In the genomic region with DNA sequence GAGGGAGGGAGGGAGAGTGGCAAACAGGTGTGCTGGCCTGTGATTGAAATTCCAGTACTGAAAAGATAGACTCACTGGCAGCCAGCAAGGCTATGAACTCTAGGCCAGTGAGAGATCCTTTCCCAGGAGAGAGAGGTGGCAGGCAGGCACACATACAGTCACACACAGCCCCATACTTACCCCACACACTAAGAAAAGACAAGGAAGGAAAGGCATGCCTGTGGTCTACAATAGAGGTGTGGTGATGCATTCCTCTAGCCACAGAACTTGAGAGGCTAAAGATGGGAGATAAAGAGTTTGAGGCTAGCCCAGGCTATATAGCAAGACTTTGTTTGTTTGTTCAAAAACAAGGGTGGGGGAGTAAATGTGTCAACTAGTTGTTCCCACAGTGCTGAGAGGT, we compare ENCODE assay signal across 9 mouse cellular contexts. TPM values are rescaled to one million over a fixed set of nuclear protein-coding genes. Genes with fewer than 3 reads are reported as not detected.
DNase-seq lines count a peak whose midpoint lies in the region; ATAC-seq and TF ChIP-seq lines count a peak whose summit lies in the region.
"Had no signal": no experiment of that assay in that cellular context is flagged by ENCODE, and none has a peak within 500 bp of the region (broad histone marks: within the 10 kb centered on the region; RNA-seq: fewer than 3 reads in every experiment).

No protein-coding gene starts in this region.

- no peak for DNase-seq in heart, postnatal 0 days (ENCODE audit: low spot score)
- no peak for DNase-seq in heart, postnatal 14 days
- no peak for DNase-seq in testis, postnatal 14 days (ENCODE audit: low spot score)
- DNase-seq in cerebellum, adult 9-10 months = no peak
- DNase-seq: thymus, adult 18-20 months had no signal

- intact Hi-C loops in heart, postnatal 14 days (cut with DNase I) = no loop called here

- no peak for TF ChIP-seq POLR2A in testis, adult 2 months (IDR thresholded peaks at IDR 0.05; ENCODE audit: control insufficient read depth, low read depth, low read length)

- no peak for TF ChIP-seq EP300 in heart, postnatal 0 days (IDR thresholded peaks at IDR 0.05; ENCODE audit: low read depth)

- no peak for TF ChIP-seq CTCF in heart, postnatal 0 days (IDR thresholded peaks at IDR 0.05; ENCODE audit: low read depth)
- TF ChIP-seq CTCF in testis, adult 2 months (IDR thresholded peaks at IDR 0.05; ENCODE audit: control insufficient read depth, insufficient read depth, insufficient replicate concordance, low read depth, low read length) = no peak

- 0 out of 2 replicates have a peak overlapping the region, but pooled peaks have one; percentile 9 for H3K27ac ChIP-seq in heart, postnatal 0 days (ENCODE audit: low read depth)
- H3K27ac ChIP-seq in testis, adult 2 months (ENCODE audit: control insufficient read depth, insufficient read depth, low read depth, low read length) = peak overlapping the region; percentile 26; the same call in 1 of the 2 replicates
- peak overlapping the region; percentile 87 for H3K27ac ChIP-seq in intestine, embryonic 16.5 days (ENCODE audit: low read length)
- H3K27ac ChIP-seq: liver, embryonic 14.5 days had no signal

- no peaks in the 10 kb centered on the region for H3K27me3 ChIP-seq in heart, postnatal 0 days (ENCODE audit: control insufficient read depth, insufficient read depth, low read length)
- H3K27me3 ChIP-seq in testis, adult 2 months (ENCODE audit: control insufficient read depth, insufficient read depth, low read length) = no peaks in the 10 kb centered on the region
- H3K27me3 ChIP-seq in intestine, embryonic 16.5 days (replicated peaks; ENCODE audit: control insufficient read depth, insufficient read depth, low read length) = no peaks in the 10 kb centered on the region

- H3K4me2 ChIP-seq in heart, postnatal 0 days (ENCODE audit: low read depth, low read length) = no peak overlapping the region
- no peak overlapping the region for H3K4me2 ChIP-seq in intestine, embryonic 16.5 days (ENCODE audit: low read depth, low read length)

- 0 out of 2 replicates have a peak, but pooled peaks cover 5% of the 10 kb centered on the region for H3K4me1 ChIP-seq in heart, postnatal 0 days (ENCODE audit: control insufficient read depth, insufficient read depth)
- no peaks in the 10 kb centered on the region for H3K4me1 ChIP-seq in testis, adult 2 months (ENCODE audit: control insufficient read depth, insufficient read depth, low read length)
- H3K4me1 ChIP-seq in intestine, embryonic 16.5 days (ENCODE audit: control insufficient read depth, insufficient read depth, low read length) = peaks cover 8% of the 10 kb centered on the region; the same call in 1 of the 2 replicates

- no peak overlapping the region for H3K4me3 ChIP-seq in heart, postnatal 0 days (ENCODE audit: low read depth, low read length)
- no peak overlapping the region for H3K4me3 ChIP-seq in testis, adult 2 months (ENCODE audit: control insufficient read depth, low read depth, low read length)
- no peak overlapping the region for H3K4me3 ChIP-seq in intestine, embryonic 16.5 days (ENCODE audit: low read length)

- no peaks in the 10 kb centered on the region for H3K36me3 ChIP-seq in heart, postnatal 0 days (replicated peaks; ENCODE audit: control insufficient read depth, insufficient read depth, low read length)
- no peaks in the 10 kb centered on the region for H3K36me3 ChIP-seq in testis, adult 2 months (ENCODE audit: control insufficient read depth, insufficient read depth, low read length)
- H3K36me3 ChIP-seq in intestine, embryonic 16.5 days (ENCODE audit: control insufficient read depth, insufficient read depth, low read length) = no peaks in the 10 kb centered on the region

- H3K9ac ChIP-seq in heart, postnatal 0 days (replicated peaks; ENCODE audit: low read depth, low read length) = no peak overlapping the region
- no peak overlapping the region for H3K9ac ChIP-seq in intestine, embryonic 16.5 days (ENCODE audit: low read depth, low read length)
- H3K9ac ChIP-seq: liver, embryonic 14.5 days had no signal

- H3K9me3 ChIP-seq in heart, postnatal 0 days (replicated peaks; ENCODE audit: control insufficient read depth, low read length) = no peaks in the 10 kb centered on the region
- H3K9me3 ChIP-seq in intestine, embryonic 16.5 days (ENCODE audit: control insufficient read depth, low read length) = no peaks in the 10 kb centered on the region

- ATAC-seq in heart, postnatal 0 days (ENCODE audit: insufficient read depth, low read depth) = no peak
- no peak; the same call in 1 of the 2 replicates for ATAC-seq in intestine, embryonic 16.5 days
- ATAC-seq in megakaryocyte, adult 5-6 weeks (ENCODE audit: poor library complexity, severe bottlenecking) = no peak

RNA-seq across cellular contexts. Expression of gene Nid2, which starts 13.5 kb away (rescaled TPM):
- 79.7 and 93.8 TPM in 2 replicates for total RNA-seq in heart, postnatal 0 days (2014; rRNA removed; ENCODE audit: low replicate concordance)
- 40.9 and 47.7 TPM in 2 replicates for polyA plus RNA-seq in heart, postnatal 0 days (2015; fragmentation: Nextera tagmentation; extraction: Ambion mirVana)
- 10 to 100 TPM; 89.0 to 89.7 TPM for total RNA-seq in heart, postnatal 14 days (2021)
- 5.7 and 7.0 TPM in 2 replicates for polyA plus RNA-seq in testis, adult 2 months (2012; rRNA removed)
- polyA plus RNA-seq in intestine, embryonic 16.5 days (2015; fragmentation: Nextera tagmentation; extraction: Ambion mirVana) = 63.8 and 68.6 TPM in 2 replicates
- total RNA-seq in megakaryocyte, adult 5-6 weeks (2015) = 0.27 and 0.34 TPM in 2 replicates
- 0.45 and 2.2 TPM in 2 replicates for total RNA-seq in megakaryocyte, adult 5-6 weeks (2017)

Comparison
In these comparisons a context has a peak if more than half of its experiments do, and no peak if none do; other contexts are left out.
1. H3K27ac ChIP-seq: peak in every context shown above with its lines; median percentile 87 in intestine, embryonic 16.5 days; 26 in testis, adult 2 months; 9 in heart, postnatal 0 days.
2. RNA of gene Nid2, which starts 13.5 kb away (total RNA-seq): 89.0 to 89.7 TPM in heart, postnatal 14 days and 79.7 to 93.8 TPM in heart, postnatal 0 days; 0.27 to 2.2 TPM in megakaryocyte, adult 5-6 weeks; every median in the first group is over 10 times any median in the second.